Mouse (Mus musculus) embryo, embryonic 9.5 days (tissue): ENCODE measurements around the gene Acot10.
"Not testable (repeated sequence)": the region's sequence is repeated elsewhere in the genome, so short reads cannot be mapped to it uniquely, and the experiment has no call there.

Source experiments
- DNase-seq: peaks from one replicate; pipeline ENCODE4 v3.0.0-alpha.2; 2017; ENCODE audit errors: extremely low spot score

The Acot10 gene

DNA sequence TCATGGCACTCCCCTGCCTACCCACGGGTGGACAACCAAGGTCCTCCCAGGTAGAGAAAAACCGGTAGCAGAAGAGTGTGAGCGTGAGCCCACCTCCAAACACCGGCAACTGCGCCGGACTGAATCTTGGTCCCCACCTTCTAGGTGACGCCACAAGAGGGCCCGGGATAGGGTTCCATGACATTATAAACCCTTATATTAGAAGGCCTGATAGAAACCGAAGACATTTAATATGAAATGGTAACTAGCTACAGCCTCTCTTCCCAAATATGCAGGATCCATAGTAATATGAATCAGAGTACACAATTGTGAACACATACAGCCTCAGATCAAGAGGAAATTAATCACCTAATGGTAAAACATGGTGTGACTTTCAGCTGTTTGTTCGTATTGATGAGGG lies at the start of gene Acot10:
Gene Acot10, minus strand, starts transcription at position 101 of the 400 bp plus-strand sequence.
- no peak for DNase-seq

DNA sequence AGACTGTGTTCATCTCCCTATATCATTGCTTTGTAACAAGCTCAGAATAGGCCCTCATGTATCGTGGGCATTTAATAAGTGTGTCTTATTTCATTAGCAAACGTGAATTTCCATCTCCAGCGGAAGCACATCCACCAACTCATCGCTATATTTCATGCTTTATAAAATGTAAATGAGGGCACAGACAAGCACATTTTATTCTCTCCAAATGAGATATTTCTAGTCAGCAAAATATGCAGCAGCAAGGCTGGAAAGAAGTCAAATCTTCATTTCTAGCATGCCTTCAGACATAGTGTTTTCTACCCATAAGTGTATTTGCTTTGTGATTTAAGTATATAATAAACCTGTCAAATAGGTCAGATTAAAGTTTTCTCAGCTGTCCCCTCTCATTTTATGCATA lies 45.3 kb upstream of the Acot10 start:
- DNase-seq: no peak

- DNase-seq: no peak
Measured at GRCm38 (mm10) chr15:20696229-20696628, 29.7 kb upstream of the Acot10 start.

DNA sequence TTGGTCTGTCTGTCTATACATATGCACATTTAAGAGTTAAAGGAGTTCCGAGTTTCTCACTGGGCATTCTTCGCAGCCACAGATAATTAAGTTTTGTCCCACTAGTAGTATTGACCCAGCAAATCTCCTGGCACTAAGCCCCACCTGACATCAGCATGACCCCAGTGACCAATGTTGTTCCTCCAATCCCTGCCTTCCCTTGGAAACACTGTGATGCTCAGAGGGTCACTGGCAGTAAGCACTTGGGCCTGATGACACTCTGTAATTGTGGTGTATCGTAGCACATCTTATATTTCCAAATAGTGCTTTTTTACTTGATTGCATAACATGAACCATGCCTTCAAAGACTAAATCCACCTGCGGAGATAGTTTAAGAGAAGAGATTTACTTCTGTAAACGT lies 17.6 kb upstream of the Acot10 start:
- DNase-seq: no peak

DNA sequence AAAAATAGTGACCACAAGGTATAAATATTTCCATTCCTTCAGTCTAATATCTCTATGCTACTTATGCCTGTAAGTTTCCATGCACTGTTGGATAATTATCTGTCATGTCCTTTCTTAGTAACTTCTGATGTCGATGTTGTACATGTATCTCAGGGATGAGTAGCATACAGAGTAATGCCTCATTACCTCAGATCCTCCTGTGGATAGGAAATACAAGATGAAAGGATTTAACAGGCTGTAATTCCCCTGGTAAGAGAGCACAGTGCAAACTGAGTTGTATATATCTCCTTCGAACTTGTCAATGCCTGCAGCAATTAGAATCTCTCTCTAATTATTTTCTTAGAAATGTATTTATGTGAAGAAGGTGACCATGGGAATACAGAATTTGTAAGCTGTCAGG lies 16.2 kb upstream of the Acot10 start:
- no peak for DNase-seq

DNA sequence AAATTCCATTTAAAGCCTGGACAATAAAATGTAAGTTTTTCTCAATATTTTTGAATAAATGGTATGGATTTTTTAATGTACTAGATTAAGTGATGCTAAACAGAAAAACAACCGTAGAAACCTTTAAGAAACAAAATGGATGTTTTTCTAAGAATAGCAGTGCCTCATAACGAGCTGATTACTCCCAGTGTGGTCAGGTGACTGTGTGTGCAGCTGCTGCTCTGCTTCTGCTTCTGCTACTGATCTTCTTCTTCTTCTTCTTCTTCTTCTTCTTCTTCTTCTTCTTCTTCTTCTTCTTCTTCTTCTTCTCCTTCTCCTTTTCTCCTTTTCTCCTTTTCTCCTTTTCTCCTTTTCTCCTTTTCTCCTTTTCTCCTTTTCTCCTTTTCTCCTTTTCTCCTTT lies 3.0 kb upstream of the Acot10 start:
- not testable (repeated sequence) for DNase-seq

DNA sequence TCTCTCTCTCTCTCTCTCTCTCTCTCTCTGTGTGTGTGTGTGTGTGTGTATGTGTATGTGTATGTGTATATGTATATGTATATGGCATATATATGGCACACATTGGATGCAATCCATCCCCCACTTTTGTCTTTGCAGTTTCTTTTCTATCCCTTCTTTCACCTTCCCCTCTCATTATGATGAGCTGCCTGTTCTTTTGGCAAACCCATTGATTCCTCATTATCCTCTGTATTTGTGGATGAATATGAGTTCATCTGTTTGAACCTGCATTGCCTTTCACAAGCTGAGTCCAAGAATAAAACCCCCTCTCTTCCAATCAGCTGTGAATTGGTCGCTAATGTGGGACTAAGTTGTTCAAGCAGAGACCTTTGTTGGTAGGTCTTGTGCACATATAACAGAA lies 1.4 kb upstream of the Acot10 start:
- DNase-seq: no peak

DNA sequence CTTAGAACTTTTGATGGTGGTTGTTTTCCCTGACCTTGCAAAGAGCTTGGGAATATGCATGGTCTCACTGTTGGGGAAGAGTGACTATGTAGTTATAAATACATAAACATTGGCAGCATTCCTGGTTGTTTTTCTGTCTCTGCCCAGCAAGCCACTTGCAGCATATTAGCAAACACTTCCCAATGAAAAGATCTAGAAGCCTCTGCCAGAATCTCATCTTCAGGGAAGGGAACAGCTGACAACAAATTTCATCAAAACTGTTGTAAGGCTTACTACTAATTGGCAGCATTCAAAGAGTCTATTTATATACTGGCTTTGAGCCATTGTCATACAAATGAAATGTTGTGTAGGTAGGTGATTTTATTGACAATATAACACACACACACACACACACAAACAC lies 800 bp upstream of the Acot10 start:
- no peak for DNase-seq

GRCm38 (mm10) chr15:20660221-20660620 lies 6.3 kb downstream of the Acot10 start:
- no peak for DNase-seq

DNA sequence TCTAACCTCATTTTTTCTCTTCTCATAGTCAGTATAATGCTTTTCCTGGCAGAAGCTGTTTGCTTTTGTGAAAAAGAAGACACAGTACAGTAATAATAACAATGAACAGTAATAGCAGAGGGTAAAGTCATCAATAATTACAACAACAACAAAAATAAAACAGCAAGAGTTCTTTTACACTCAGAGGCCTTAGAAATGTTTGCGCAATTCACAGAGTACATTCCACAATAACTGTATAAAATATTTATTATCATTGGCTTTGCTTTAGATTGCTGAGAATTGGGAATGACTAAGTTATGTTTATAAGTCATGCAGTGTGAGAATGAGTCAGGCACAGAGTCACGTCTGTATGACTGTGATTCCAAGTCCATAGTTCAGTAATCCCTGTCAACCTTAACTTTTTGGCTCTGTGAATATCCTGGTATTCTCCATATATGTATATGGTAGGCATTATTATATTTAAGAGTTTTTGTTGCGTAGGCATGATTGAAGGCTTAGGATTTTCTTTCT lies 23.6 kb downstream of the Acot10 start:
- DNase-seq: no peak

DNA sequence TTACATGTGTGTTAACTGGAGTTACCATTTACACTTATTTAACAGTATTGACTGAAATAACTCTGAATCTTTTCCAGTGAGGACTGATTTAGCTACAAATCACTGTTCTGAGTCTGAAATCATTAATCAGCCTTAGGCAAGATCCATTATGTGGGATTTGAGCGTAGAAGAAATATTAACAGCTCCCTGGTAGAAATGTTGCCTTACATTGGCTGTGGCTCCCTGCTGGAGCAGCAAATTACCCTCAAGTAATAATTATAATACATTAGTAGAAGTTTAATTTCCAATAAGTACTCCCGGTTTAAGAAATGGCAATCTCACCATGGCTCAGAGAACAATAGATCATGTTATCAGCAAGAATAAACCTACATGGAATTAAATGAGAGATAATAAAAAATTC lies 27.4 kb downstream of the Acot10 start:
- DNase-seq: no peak

DNA sequence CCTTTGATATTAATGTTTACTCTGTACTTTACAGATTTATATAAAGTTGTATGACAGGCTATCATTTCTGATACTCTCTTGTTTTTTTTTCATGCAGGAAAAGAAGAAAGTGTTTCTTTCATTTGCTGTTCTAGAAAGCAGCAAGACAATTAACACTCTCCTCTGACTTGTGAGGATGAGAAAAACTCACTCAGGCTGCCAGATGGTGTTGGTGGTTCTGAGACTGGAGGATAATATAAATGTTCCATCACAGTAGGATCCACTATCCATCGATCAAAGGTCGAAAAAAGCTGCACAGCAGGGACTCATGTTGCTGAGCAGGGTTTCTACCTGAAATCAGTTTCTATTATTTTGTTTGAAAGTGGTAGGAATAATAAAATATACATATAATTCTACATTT lies 32.0 kb downstream of the Acot10 start:
- DNase-seq: no peak
